Mouse (Mus musculus): ENCODE results near the gene Ciz1.

Gene Ciz1

GRCm38 (mm10) chr2:32416556-32416955 lies 64.4 kb downstream of the Ciz1 start:
- DNase-seq (ENCODE audit: low spot score in 2 of 2) = no peak

DNA sequence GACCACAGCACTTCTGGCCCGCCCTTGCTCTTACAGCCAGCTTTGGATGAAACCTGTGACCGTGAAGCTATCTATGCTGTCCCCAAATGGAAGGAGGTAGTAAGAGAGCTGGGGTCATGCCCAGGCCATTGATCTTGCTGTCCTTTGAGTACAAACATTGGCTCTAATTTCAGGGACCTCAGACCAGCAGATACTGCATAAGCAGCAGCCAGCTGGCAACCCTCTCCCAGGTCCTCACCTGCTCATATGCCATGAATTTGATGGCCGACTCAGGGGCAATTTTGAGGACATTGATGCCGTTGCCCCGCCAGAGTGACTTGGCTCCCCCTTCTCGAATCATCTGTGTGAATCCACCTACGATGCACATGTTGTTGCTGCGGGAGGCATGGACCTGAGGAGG lies 65.4 kb downstream of the Ciz1 start:
- no peak for DNase-seq (ENCODE audit: low spot score in 2 of 2)

GRCm38 (mm10) chr2:32418430-32419151 lies 66.5 kb downstream of the Ciz1 start:
- DNase-seq (ENCODE audit: low spot score in 2 of 2) = no peak

GRCm38 (mm10) chr2:32419359-32419758 lies 67.2 kb downstream of the Ciz1 start:
- no peak for DNase-seq (ENCODE audit: low spot score in 2 of 2)

GRCm38 (mm10) chr2:32420066-32420608 lies 68.0 kb downstream of the Ciz1 start:
- DNase-seq (ENCODE audit: low spot score in 2 of 2) = no peak

GRCm38 (mm10) chr2:32420647-32421046 lies 68.5 kb downstream of the Ciz1 start:
- no peak for DNase-seq (ENCODE audit: low spot score in 2 of 2)

DNA sequence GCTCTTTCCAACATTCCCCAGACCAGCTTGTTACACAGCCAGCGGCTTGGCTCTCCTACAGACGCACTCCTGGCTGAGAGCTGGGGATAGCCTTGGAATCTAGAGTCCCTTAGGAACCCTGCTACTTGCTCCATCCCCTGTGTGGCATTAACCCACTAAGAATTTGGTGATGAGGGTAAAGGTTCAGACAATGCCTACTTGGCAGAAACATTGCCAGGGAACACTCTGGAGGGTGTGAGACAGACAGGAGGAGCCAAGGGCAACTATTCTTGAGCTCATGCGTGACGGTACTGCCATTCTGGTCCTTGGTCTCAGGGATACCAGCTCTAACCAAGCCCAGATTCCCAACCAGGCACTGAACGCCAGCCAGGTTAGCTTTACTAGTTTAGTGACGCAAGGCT lies 69.7 kb downstream of the Ciz1 start:
- no peak for DNase-seq (ENCODE audit: low spot score in 2 of 2)

DNA sequence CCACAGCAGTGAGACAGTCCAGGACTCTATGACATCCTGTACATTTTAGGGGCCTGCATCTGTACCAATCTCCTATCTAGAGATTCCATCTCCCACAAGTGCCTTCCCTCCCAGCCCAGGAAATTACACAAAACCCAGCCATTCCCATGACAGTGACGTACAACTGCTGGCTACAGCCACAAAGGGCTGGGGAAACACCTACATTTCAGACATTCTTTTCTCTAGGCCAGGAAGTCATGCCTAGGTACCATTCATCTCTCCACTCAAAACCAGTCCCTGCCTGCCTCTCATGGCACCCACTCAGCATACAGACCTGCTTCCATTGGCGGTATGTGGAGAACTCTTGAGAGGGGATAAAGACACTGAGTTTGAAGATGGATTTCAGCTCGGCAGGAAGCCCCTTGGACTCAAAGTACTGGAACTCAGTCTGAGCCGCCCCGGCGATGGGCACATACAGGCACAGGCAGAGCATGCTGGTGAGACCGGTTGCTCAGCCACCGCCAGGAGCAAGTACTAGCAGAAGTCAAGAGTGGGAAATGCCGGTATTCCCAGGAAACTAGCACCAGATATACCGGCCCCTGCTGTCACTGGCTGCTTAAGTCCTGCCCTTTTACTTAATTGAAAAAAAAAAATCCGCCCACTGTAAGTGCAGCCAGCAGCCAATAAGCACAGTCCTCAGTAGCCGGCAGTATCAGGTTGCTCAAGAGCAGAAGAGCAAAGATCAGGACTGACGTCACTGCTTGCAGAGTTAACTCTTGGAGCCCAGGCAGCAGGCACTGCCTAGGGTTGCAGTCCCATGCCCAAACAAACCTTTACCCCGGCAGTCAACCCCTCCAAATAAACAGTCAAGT lies 71.6 kb downstream of the Ciz1 start:
- DNase-seq (ENCODE audit: low spot score in 2 of 2) = peak in 1 of 2 experiments; percentile 77

GRCm38 (mm10) chr2:32424796-32425195 lies 72.7 kb downstream of the Ciz1 start:
- DNase-seq (ENCODE audit: low spot score in 2 of 2) = no peak

DNA sequence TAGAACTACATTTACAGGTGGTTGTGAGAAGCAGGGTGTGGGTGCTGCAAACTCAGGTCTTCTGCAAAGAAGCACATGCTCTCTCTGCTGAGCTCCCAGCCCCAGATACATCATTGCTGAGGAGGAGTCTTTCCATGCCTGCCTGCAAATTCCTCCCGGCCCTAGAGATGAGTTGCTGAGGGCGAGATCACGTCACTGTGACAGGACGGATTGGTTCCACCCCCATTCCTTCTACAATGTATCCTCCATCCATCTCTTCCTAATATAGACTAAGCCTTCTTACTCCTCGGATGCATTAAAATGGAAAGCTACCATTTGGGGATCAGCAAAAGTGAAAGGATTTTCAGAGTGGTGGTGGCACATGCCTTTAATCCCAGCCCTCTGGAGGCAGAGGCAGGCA lies 73.4 kb downstream of the Ciz1 start:
- no peak for DNase-seq (ENCODE audit: low spot score in 2 of 2)

DNA sequence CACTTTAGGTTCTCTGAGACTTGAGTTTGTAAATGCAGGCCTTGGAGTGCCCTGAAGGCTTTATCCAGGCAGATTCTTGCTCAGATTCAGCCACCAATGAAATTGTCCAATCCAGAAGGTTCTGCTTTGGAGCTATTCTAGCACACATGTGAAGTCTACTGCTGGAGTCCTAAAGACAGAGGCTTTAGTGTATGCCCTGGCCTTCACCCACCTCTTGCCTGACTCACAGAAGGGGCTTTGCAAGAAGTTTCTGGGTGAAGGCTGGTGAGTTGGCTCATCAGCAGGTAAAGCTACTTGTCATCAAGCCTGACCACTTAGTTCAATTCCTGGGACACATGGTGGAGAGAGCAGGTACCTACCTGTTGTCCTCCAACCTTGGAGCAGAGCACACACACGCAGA lies 74.0 kb downstream of the Ciz1 start:
- no peak for DNase-seq (ENCODE audit: low spot score in 2 of 2)

DNA sequence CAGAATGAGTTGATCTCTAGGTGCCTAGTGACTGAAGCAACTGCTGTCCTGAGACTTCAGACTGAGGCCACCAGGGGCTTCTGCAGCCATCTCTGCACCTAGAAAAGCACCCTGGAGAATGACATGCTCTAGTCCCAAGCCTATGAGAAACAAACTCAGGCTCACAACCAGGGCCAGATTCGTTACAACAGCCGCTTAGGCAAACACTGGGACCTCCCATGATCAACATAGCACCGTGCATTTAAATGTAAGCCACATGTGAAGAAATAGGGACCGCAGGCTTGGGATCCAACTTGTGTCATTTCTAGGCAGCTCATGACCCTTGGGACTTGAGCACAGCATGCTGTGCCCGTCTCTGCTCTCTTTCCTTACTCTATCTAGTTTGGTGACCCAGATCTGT lies 75.6 kb downstream of the Ciz1 start:
- no peak for DNase-seq (ENCODE audit: low spot score in 2 of 2)

DNA sequence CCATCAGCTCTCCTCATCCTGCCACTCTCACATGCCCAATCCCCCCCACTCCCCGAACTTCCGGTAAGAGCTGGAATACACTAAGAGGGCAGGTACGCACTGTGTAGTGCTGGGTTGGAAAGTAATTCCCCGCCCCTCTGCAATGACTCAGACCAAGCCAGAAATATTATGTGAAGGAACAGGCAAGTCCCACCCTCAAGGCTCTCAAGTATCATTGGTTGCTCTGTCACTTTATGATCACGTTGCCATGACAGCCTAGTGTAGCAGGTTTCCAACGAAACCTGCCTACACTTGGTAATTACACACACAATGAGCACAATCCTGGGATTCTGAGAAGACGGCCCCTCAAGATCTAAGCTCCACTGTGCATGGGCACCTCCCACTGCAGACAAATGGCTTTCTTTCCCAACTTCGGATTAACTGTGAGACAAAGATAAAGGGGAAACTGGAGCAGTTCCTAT lies 76.2 kb downstream of the Ciz1 start:
- peak; percentile 72 to 90 for DNase-seq (ENCODE audit: low spot score in 2 of 2)

GRCm38 (mm10) chr2:32429215-32429891 lies 77.2 kb downstream of the Ciz1 start:
- DNase-seq (ENCODE audit: low spot score in 2 of 2) = no peak
